Mouse (Mus musculus) embryonic fibroblast, embryonic 13.5 days (primary cell): ENCODE results near the gene Kcnq5.

Experiments used
- CTCF ChIP-seq: IDR thresholded peaks from 2 replicates; pipeline ENCODE4 v1.5.1; 2011; ENCODE audit warnings: mild to moderate bottlenecking, control low read depth, low read length, moderate library complexity, borderline replicate concordance; ENCODE audit not compliant: insufficient read depth
- POLR2A ChIP-seq: IDR thresholded peaks from 2 replicates; pipeline ENCODE4 v1.6.1; 2011; ENCODE audit warnings: low read depth, mild to moderate bottlenecking, control low read depth, low read length, moderate library complexity

DNA sequence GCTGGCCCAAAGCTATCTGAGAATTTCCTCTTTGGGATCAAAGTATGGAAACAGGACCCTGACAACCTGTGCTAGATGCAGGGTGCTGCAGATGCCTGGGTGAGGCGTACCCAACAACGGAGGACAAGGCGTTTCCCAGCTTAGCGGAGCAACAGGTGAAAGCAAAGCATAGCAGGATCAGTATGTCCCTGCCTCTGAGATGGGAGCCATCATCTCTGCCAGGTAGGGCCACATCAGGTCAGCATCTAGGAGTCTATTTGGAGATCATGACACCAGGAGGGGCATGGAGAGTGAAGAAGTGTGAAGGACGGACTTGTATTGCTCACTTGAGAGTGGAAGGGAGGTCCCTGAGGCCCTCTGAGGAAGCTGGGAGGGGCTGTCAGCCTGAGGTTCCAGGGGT is 505.8 kb downstream of the Kcnq5 start:
- TF ChIP-seq POLR2A: no peak
- no peak for TF ChIP-seq CTCF
